Mouse (Mus musculus) kidney, postnatal 4 days (tissue): ENCODE measurements around the gene Spint2.
"Not testable (repeated sequence)": the region's sequence is repeated elsewhere in the genome, so short reads cannot be mapped to it uniquely, and the experiment has no call there.

Experiments used
- DNase-seq, 2 experiments: peaks; one replicate each; pipeline ENCODE4 v3.0.0; 2021; ENCODE audit warnings: mixed read lengths in 2 of 2

Spint2 gene

GRCm38 (mm10) chr7:29237596-29237995 is 44.1 kb downstream of the Spint2 start:
- DNase-seq, result not testable (repeated sequence)

- DNase-seq, result no peak
Measured at GRCm38 (mm10) chr7:29236593-29236992, 45.1 kb downstream of the Spint2 start.

GRCm38 (mm10) chr7:29234661-29235060 is 47.1 kb downstream of the Spint2 start:
- no peak for DNase-seq

- no peak for DNase-seq
Measured at GRCm38 (mm10) chr7:29233745-29234144, 48.0 kb downstream of the Spint2 start.

GRCm38 (mm10) chr7:29232247-29233013 is 49.3 kb downstream of the Spint2 start, which contains the start of gene Kcnk6:
Gene Kcnk6 (minus strand): TSS chr7:29232515.
- DNase-seq, result peak; percentile 56 to 67

GRCm38 (mm10) chr7:29231517-29231916 is 50.2 kb downstream of the Spint2 start:
- no peak for DNase-seq

GRCm38 (mm10) chr7:29230560-29230959 is 51.2 kb downstream of the Spint2 start:
- no peak for DNase-seq

GRCm38 (mm10) chr7:29228202-29228601 is 53.5 kb downstream of the Spint2 start:
- DNase-seq, result no peak

GRCm38 (mm10) chr7:29225520-29225919 is 56.2 kb downstream of the Spint2 start:
- no peak for DNase-seq

GRCm38 (mm10) chr7:29224756-29225394 is 56.8 kb downstream of the Spint2 start:
- DNase-seq, result peak in 1 of 2 experiments; percentile 37

- peak in 1 of 2 experiments; percentile 7 for DNase-seq
Measured at GRCm38 (mm10) chr7:29214846-29215245, 66.9 kb downstream of the Spint2 start.

GRCm38 (mm10) chr7:29214236-29214635 is 67.5 kb downstream of the Spint2 start:
- DNase-seq, result peak in 1 of 2 experiments; percentile 12

GRCm38 (mm10) chr7:29213675-29214082 is 68.0 kb downstream of the Spint2 start, which contains the start of gene Catsperg1:
Gene Catsperg1 (minus strand): TSS chr7:29214035.
- DNase-seq, result peak; percentile 62 to 78

- peak in 1 of 2 experiments; percentile 4 for DNase-seq
Measured at GRCm38 (mm10) chr7:29212775-29213560, 68.7 kb downstream of the Spint2 start.

GRCm38 (mm10) chr7:29212199-29212765 is 69.4 kb downstream of the Spint2 start:
- DNase-seq, result peak; percentile 25 to 49

GRCm38 (mm10) chr7:29211415-29212198 is 70.1 kb downstream of the Spint2 start:
- peak; percentile 88 to 93 for DNase-seq

- DNase-seq, result peak; percentile 70 to 78
Measured at GRCm38 (mm10) chr7:29211013-29211412, 70.7 kb downstream of the Spint2 start.
